Mouse (Mus musculus): Measurements from ENCODE around the gene Gm49333. TPM values are rescaled to one million over a fixed set of nuclear protein-coding genes. Genes with fewer than 3 reads are reported as not detected.
A peak's percentile ranks its signal among the peaks of the same experiment; 100 is the strongest.

Gm49333 gene
- polyA plus RNA-seq, 1 experiment from 2014 or later: not detected

GRCm38 (mm10) chr16:20591076-20591705 is 20.2 kb upstream of the Gm49333 start:
- Histone ChIP-seq H3K4me2 (ENCODE audit: low read length) (peak overlapping the region; percentile 91), H3K36me3 (ENCODE audit: insufficient read depth, low read length) (no peaks in the 10 kb centered on the region), H3K9me3 (replicated peaks; ENCODE audit: low read length) (no peaks in the 10 kb centered on the region), H3K4me3 (replicated peaks; ENCODE audit: low read depth, low read length) (peak overlapping the region; percentile 48; the same call in 1 of the 2 replicates), H3K9ac (ENCODE audit: low read depth, low read length) (no peak overlapping the region), H3K27me3 (ENCODE audit: insufficient read depth, low read length) (peaks cover 34% of the 10 kb centered on the region), H3K4me1 (replicated peaks; ENCODE audit: insufficient read depth, low read length) (peaks cover 17% of the 10 kb centered on the region), H3K27ac (no peak overlapping the region)
- TF ChIP-seq CTCF (IDR thresholded peaks at IDR 0.05; ENCODE audit: low read depth): no peak
- ATAC-seq (replicated peaks; ENCODE audit: low FRiP score, low read depth): no peak
- 5% methylated on average over 48 of the region's 48 CpGs for WGBS
- no peak for DNase-seq (ENCODE audit: low spot score)

GRCm38 (mm10) chr16:20595060-20595673 is 16.2 kb upstream of the Gm49333 start:
- Histone ChIP-seq H3K9me3 (replicated peaks; ENCODE audit: low read length) (no peaks in the 10 kb centered on the region), H3K9ac (ENCODE audit: low read depth, low read length) (no peak overlapping the region), H3K36me3 (ENCODE audit: insufficient read depth, low read length) (no peaks in the 10 kb centered on the region), H3K4me3 (replicated peaks; ENCODE audit: low read depth, low read length) (no peak overlapping the region), H3K4me2 (ENCODE audit: low read length) (no peak overlapping the region), H3K27ac (no peak overlapping the region), H3K27me3 (ENCODE audit: insufficient read depth, low read length) (peaks cover 26% of the 10 kb centered on the region), H3K4me1 (replicated peaks; ENCODE audit: insufficient read depth, low read length) (peaks cover 8% of the 10 kb centered on the region)
- ATAC-seq (replicated peaks; ENCODE audit: low FRiP score, low read depth) (no peak), DNase-seq (ENCODE audit: low spot score) (no peak)
- no peak for TF ChIP-seq CTCF (IDR thresholded peaks at IDR 0.05; ENCODE audit: low read depth)
- WGBS: 83% methylated on average over 7 of the region's 7 CpGs

DNA sequence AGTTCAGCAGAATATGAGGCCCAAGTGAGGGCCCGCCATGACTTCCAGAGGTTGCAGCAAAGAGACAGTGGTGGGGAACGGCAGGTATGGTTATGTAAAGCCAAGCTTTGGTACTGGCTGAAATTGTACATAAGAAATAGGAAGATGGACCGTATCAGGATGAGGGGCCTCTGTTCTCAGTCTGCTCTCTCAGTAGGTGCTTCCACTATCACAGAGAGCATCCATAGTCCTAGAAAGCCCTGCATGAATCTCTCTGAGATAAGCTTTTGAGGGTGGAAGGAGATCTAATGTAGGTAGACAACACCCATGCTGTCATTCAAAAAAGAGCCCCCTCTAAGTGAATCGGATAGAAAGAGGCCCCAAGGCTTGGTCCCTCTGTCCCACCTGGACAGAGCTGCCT is 15.7 kb upstream of the Gm49333 start:
- 84% methylated on average over 4 of the region's 4 CpGs for WGBS

GRCm38 (mm10) chr16:20596687-20597441 is 14.5 kb upstream of the Gm49333 start:
- Histone ChIP-seq H3K4me1 (replicated peaks; ENCODE audit: insufficient read depth, low read length) (no peaks in the 10 kb centered on the region), H3K27ac (no peak overlapping the region), H3K9me3 (replicated peaks; ENCODE audit: low read length) (no peaks in the 10 kb centered on the region), H3K27me3 (ENCODE audit: insufficient read depth, low read length) (peaks cover 11% of the 10 kb centered on the region), H3K4me3 (replicated peaks; ENCODE audit: low read depth, low read length) (no peak overlapping the region), H3K4me2 (ENCODE audit: low read length) (no peak overlapping the region), H3K9ac (ENCODE audit: low read depth, low read length) (no peak overlapping the region), H3K36me3 (ENCODE audit: insufficient read depth, low read length) (no peaks in the 10 kb centered on the region)
- no peak for TF ChIP-seq CTCF (IDR thresholded peaks at IDR 0.05; ENCODE audit: low read depth)
- no peak for ATAC-seq (replicated peaks; ENCODE audit: low FRiP score, low read depth)
- DNase-seq (ENCODE audit: low spot score): no peak
- WGBS: 31% methylated on average over 7 of the region's 7 CpGs

More for the DNA sequence above, 15.7 kb upstream of the Gm49333 start:
- Histone ChIP-seq H3K36me3 (ENCODE audit: insufficient read depth, low read length) (no peaks in the 10 kb centered on the region), H3K9ac (ENCODE audit: low read depth, low read length) (no peak overlapping the region), H3K9me3 (replicated peaks; ENCODE audit: low read length) (no peaks in the 10 kb centered on the region), H3K4me2 (ENCODE audit: low read length) (no peak overlapping the region), H3K27ac (no peak overlapping the region), H3K4me1 (replicated peaks; ENCODE audit: insufficient read depth, low read length) (peaks cover 4% of the 10 kb centered on the region), H3K27me3 (ENCODE audit: insufficient read depth, low read length) (peaks cover 23% of the 10 kb centered on the region), H3K4me3 (replicated peaks; ENCODE audit: low read depth, low read length) (no peak overlapping the region)
- DNase-seq (ENCODE audit: low spot score) (no peak), ATAC-seq (replicated peaks; ENCODE audit: low FRiP score, low read depth) (no peak)
- no peak for TF ChIP-seq CTCF (IDR thresholded peaks at IDR 0.05; ENCODE audit: low read depth)

- 0 out of 2 replicates have a peak, but pooled peaks cover 8% of the 10 kb centered on the region for H3K36me3 ChIP-seq (ENCODE audit: insufficient read depth, low read length)
- DNase-seq (ENCODE audit: low spot score) (no peak), ATAC-seq (replicated peaks; ENCODE audit: low FRiP score, low read depth) (no peak)
- WGBS: 69% methylated on average over 5 of the region's 5 CpGs
- H3K9ac ChIP-seq (ENCODE audit: low read depth, low read length): no peak overlapping the region
- no peak for TF ChIP-seq CTCF (IDR thresholded peaks at IDR 0.05; ENCODE audit: low read depth)
- H3K27ac ChIP-seq: no peak overlapping the region
- H3K4me3 ChIP-seq (replicated peaks; ENCODE audit: low read depth, low read length): no peak overlapping the region
- no peaks in the 10 kb centered on the region for H3K4me1 ChIP-seq (replicated peaks; ENCODE audit: insufficient read depth, low read length)
- H3K9me3 ChIP-seq (replicated peaks; ENCODE audit: low read length): no peaks in the 10 kb centered on the region
- no peaks in the 10 kb centered on the region for H3K27me3 ChIP-seq (ENCODE audit: insufficient read depth, low read length)
- no peak overlapping the region for H3K4me2 ChIP-seq (ENCODE audit: low read length)
Observed at GRCm38 (mm10) chr16:20600511-20600910, 10.9 kb upstream of the Gm49333 start.

DNA sequence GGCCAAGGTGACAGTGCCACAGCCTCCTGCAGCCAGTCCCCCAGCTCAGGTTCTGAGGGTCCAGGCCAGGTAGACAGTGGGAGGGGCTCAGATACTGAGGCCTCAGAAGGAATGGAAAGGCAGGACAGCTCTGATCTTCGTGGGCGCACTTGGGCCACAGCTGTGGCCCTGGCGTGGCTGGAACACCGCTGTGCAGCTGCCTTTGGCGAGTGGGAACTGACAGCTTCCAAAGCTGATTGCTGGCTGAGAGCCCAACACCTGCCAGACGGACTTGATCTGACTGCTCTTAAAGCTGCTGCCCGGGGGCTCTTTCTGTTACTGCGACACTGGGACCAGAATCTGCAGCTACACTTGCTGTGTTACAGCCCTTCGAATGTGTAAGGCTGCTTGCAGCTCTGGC is 6.7 kb upstream of the Gm49333 start:
- Histone ChIP-seq H3K4me3 (replicated peaks; ENCODE audit: low read depth, low read length) (no peak overlapping the region), H3K9me3 (replicated peaks; ENCODE audit: low read length) (no peaks in the 10 kb centered on the region), H3K27ac (no peak overlapping the region), H3K27me3 (ENCODE audit: insufficient read depth, low read length) (no peaks in the 10 kb centered on the region), H3K36me3 (ENCODE audit: insufficient read depth, low read length) (peaks cover 27% of the 10 kb centered on the region), H3K9ac (ENCODE audit: low read depth, low read length) (no peak overlapping the region), H3K4me1 (replicated peaks; ENCODE audit: insufficient read depth, low read length) (0 out of 2 replicates have a peak, but pooled peaks cover under 1% of the 10 kb centered on the region), H3K4me2 (ENCODE audit: low read length) (no peak overlapping the region)
- DNase-seq (ENCODE audit: low spot score): no peak
- WGBS: 65% methylated on average over 9 of the region's 9 CpGs
- no peak for TF ChIP-seq CTCF (IDR thresholded peaks at IDR 0.05; ENCODE audit: low read depth)
- no peak for ATAC-seq (replicated peaks; ENCODE audit: low FRiP score, low read depth)
